8 mouse cellular contexts compared by ENCODE assay signal in genomic region chr2:120027950-120028331, GRCm38 (mm10). TPM values are rescaled to one million over a fixed set of nuclear protein-coding genes. Genes with fewer than 3 reads are reported as not detected.
DNase-seq lines count a peak whose midpoint lies in the region; ATAC-seq and TF ChIP-seq lines count a peak whose summit lies in the region.

No protein-coding gene starts in this region.

- H3K27me3 ChIP-seq in intestine, embryonic 14.5 days (replicated peaks; ENCODE audit: control insufficient read depth, insufficient read depth, low read length): no peaks in the 10 kb centered on the region
- no peaks in the 10 kb centered on the region for H3K27me3 ChIP-seq in neural tube, embryonic 14.5 days (ENCODE audit: control insufficient read depth, insufficient read depth, low read length)

- peak overlapping the region; percentile 84 for H3K9ac ChIP-seq in intestine, embryonic 14.5 days (ENCODE audit: low read length)
- peak overlapping the region; percentile 82 for H3K9ac ChIP-seq in neural tube, embryonic 14.5 days (replicated peaks; ENCODE audit: low read depth, low read length)

- H3K4me1 ChIP-seq in brown adipose tissue, adult 24 weeks (ENCODE audit: control insufficient read depth, insufficient read depth, insufficient read length, low read length): peaks cover 11% of the 10 kb centered on the region
- H3K4me1 ChIP-seq in intestine, embryonic 14.5 days (replicated peaks; ENCODE audit: control insufficient read depth, insufficient read depth, low read length): peaks cover 12% of the 10 kb centered on the region
- H3K4me1 ChIP-seq in neural tube, embryonic 14.5 days (ENCODE audit: control insufficient read depth, insufficient read depth, low read length): peaks cover 13% of the 10 kb centered on the region

- intact Hi-C loops in left cerebral cortex, adult 2 months (cut with DNase I): no loop called here

- H3K36me3 ChIP-seq in intestine, embryonic 14.5 days (ENCODE audit: control insufficient read depth, insufficient read depth, low read length): peaks cover 42% of the 10 kb centered on the region
- peaks cover 41% of the 10 kb centered on the region for H3K36me3 ChIP-seq in neural tube, embryonic 14.5 days (ENCODE audit: control insufficient read depth, insufficient read depth, low read length)

- H3K27ac ChIP-seq in left cerebral cortex, adult 2 months: peak overlapping the region; percentile 93
- H3K27ac ChIP-seq in brown adipose tissue, adult 24 weeks (replicated peaks; ENCODE audit: low read depth, low read length): peak overlapping the region; percentile 84
- peak overlapping the region; percentile 83 for H3K27ac ChIP-seq in intestine, embryonic 14.5 days (ENCODE audit: low read depth)
- H3K27ac ChIP-seq in neural tube, embryonic 14.5 days (ENCODE audit: low read depth, low read length): peak overlapping the region; percentile 85

- 42% methylated on average over 3 of the region's 3 CpGs for WGBS in intestine, embryonic 14.5 days
- 40% methylated on average over 3 of the region's 3 CpGs for WGBS in neural tube, embryonic 14.5 days

- peak; percentile 13; the same call in 1 of the 2 replicates for ATAC-seq in intestine, embryonic 14.5 days (replicated peaks; ENCODE audit: low FRiP score, low TSS enrichment, low read depth)
- ATAC-seq in neural tube, embryonic 14.5 days (ENCODE audit: low read depth): peak; percentile 28
- no peak for ATAC-seq in cerebellum, adult (ENCODE audit: insufficient number of reproducible peaks, low FRiP score, low TSS enrichment)

- peak overlapping the region; percentile 59 for H3K4me3 ChIP-seq in left cerebral cortex, adult 2 months
- H3K4me3 ChIP-seq in brown adipose tissue, adult 24 weeks (ENCODE audit: insufficient read depth, low read depth, low read length): peak overlapping the region; percentile 97
- peak overlapping the region; percentile 87 for H3K4me3 ChIP-seq in intestine, embryonic 14.5 days (ENCODE audit: low read depth, low read length)
- peak overlapping the region; percentile 71 for H3K4me3 ChIP-seq in neural tube, embryonic 14.5 days (ENCODE audit: low read depth, low read length)

- H3K9me3 ChIP-seq in intestine, embryonic 14.5 days (ENCODE audit: control insufficient read depth, low read length): no peaks in the 10 kb centered on the region
- no peaks in the 10 kb centered on the region for H3K9me3 ChIP-seq in neural tube, embryonic 14.5 days (ENCODE audit: control insufficient read depth, low read length)

- TF ChIP-seq CTCF in left cerebral cortex, adult 2 months (IDR thresholded peaks at IDR 0.05): no peak

- peak overlapping the region; percentile 73 for H3K4me2 ChIP-seq in intestine, embryonic 14.5 days (ENCODE audit: low read length)
- H3K4me2 ChIP-seq in neural tube, embryonic 14.5 days (ENCODE audit: low read depth, low read length): peak overlapping the region; percentile 64

- no peak for DNase-seq in left cerebral cortex, adult 2 months (ENCODE audit: extremely low spot score in 1 of 2, low spot score in 2 of 2)
- no peak for DNase-seq in left cerebral cortex, adult 8-10 months (ENCODE audit: low spot score in 2 of 2)
- peak; percentile 55 for DNase-seq in intestine, embryonic 14.5 days (ENCODE audit: low spot score)
- no peak for DNase-seq in adrenal gland, adult 2 months
- no peak for DNase-seq in T-cell, adult 2 months (ENCODE audit: low spot score)

RNA-seq across cellular contexts. Expression of gene Gm28042, which starts 0.6 kb away (rescaled TPM):
- total RNA-seq in left cerebral cortex, adult 2 months (2021): 1 to 10 TPM in 1 of 2 experiments, under 1 TPM in 1; 0.97 to 1.3 TPM
- 1 to 10 TPM in 3 of 4 experiments, under 1 TPM in 1; 0.50 to 2.6 (median 1.3) TPM for total RNA-seq in left cerebral cortex, adult 8-10 months (2022)
- 0.54 TPM in 1 of 2 replicates, not detected in the other for polyA plus RNA-seq in brown adipose tissue, adult 24 weeks (2012; ENCODE audit: insufficient read depth, insufficient read length, missing spikeins)
- polyA plus RNA-seq in intestine, embryonic 14.5 days (2014; fragmentation: Nextera tagmentation; extraction: Ambion mirVana): 2.2 and 3.0 TPM in 2 replicates
- polyA plus RNA-seq in neural tube, embryonic 14.5 days (2014; fragmentation: Nextera tagmentation; extraction: Ambion mirVana): 7.3 and 7.5 TPM in 2 replicates
- total RNA-seq in adrenal gland, adult 2 months (2021): under 1 TPM; 0.78 to 0.93 TPM
- polyA plus RNA-seq in adrenal gland, adult 2 months (2012; rRNA removed): 9.0 and 9.3 TPM in 2 replicates

RNA-seq across cellular contexts. Expression of gene Jmjd7, which starts 0.7 kb away (rescaled TPM):
- total RNA-seq in left cerebral cortex, adult 2 months (2021): 1 to 10 TPM; 4.7 to 6.9 TPM
- 1 to 10 TPM; 3.6 to 4.6 (median 4.2) TPM for total RNA-seq in left cerebral cortex, adult 8-10 months (2022)
- 4.8 and 9.3 TPM in 2 replicates for polyA plus RNA-seq in brown adipose tissue, adult 24 weeks (2012; ENCODE audit: insufficient read depth, insufficient read length, missing spikeins)
- polyA plus RNA-seq in intestine, embryonic 14.5 days (2014; fragmentation: Nextera tagmentation; extraction: Ambion mirVana): 18.9 and 20.1 TPM in 2 replicates
- polyA plus RNA-seq in neural tube, embryonic 14.5 days (2014; fragmentation: Nextera tagmentation; extraction: Ambion mirVana): 22.8 and 25.3 TPM in 2 replicates
- 1 to 10 TPM; 5.9 to 7.6 TPM for total RNA-seq in adrenal gland, adult 2 months (2021)
- polyA plus RNA-seq in adrenal gland, adult 2 months (2012; rRNA removed): 7.1 and 7.9 TPM in 2 replicates

RNA-seq across cellular contexts. Expression of gene Pla2g4b, which starts 5.3 kb away (rescaled TPM):
- total RNA-seq in left cerebral cortex, adult 2 months (2021): 1 to 10 TPM; 3.9 to 4.1 TPM
- total RNA-seq in left cerebral cortex, adult 8-10 months (2022): 1 to 10 TPM; 1.1 to 4.3 (median 2.1) TPM
- polyA plus RNA-seq in brown adipose tissue, adult 24 weeks (2012; ENCODE audit: insufficient read depth, insufficient read length, missing spikeins): 0.88 TPM in 1 of 2 replicates, not detected in the other
- 0.72 and 1.4 TPM in 2 replicates for polyA plus RNA-seq in intestine, embryonic 14.5 days (2014; fragmentation: Nextera tagmentation; extraction: Ambion mirVana)
- 3.2 and 4.3 TPM in 2 replicates for polyA plus RNA-seq in neural tube, embryonic 14.5 days (2014; fragmentation: Nextera tagmentation; extraction: Ambion mirVana)
- 1 to 10 TPM; 1.4 to 2.2 TPM for total RNA-seq in adrenal gland, adult 2 months (2021)
- 10.0 and 10.2 TPM in 2 replicates for polyA plus RNA-seq in adrenal gland, adult 2 months (2012; rRNA removed)

RNA-seq across cellular contexts. Expression of gene Mapkbp1, which starts 55.4 kb away (rescaled TPM):
- total RNA-seq in left cerebral cortex, adult 2 months (2021): 10 to 100 TPM; 54.1 to 57.0 TPM
- total RNA-seq in left cerebral cortex, adult 8-10 months (2022): 10 to 100 TPM; 42.3 to 51.3 (median 44.2) TPM
- polyA plus RNA-seq in brown adipose tissue, adult 24 weeks (2012; ENCODE audit: insufficient read depth, insufficient read length, missing spikeins): 2.2 and 3.0 TPM in 2 replicates
- 3.6 and 3.9 TPM in 2 replicates for polyA plus RNA-seq in intestine, embryonic 14.5 days (2014; fragmentation: Nextera tagmentation; extraction: Ambion mirVana)
- 6.6 and 7.9 TPM in 2 replicates for polyA plus RNA-seq in neural tube, embryonic 14.5 days (2014; fragmentation: Nextera tagmentation; extraction: Ambion mirVana)
- 10 to 100 TPM; 10.7 to 13.1 TPM for total RNA-seq in adrenal gland, adult 2 months (2021)
- polyA plus RNA-seq in adrenal gland, adult 2 months (2012; rRNA removed): 9.3 and 12.4 TPM in 2 replicates
